29 mouse cellular contexts compared by ENCODE assay signal in genomic region chr4:155643531-155643930, GRCm38 (mm10). TPM values are rescaled to one million over a fixed set of nuclear protein-coding genes. Genes with fewer than 3 reads are reported as not detected.
DNase-seq lines count a peak whose midpoint lies in the region; ATAC-seq and TF ChIP-seq lines count a peak whose summit lies in the region.
"Had no signal": no experiment of that assay in that cellular context is flagged by ENCODE, and none has a peak within 500 bp of the region (broad histone marks: within the 10 kb centered on the region; RNA-seq: fewer than 3 reads in every experiment).

No protein-coding gene starts in this region.

- H3K27ac ChIP-seq in kidney, embryonic 15.5 days = no peak overlapping the region
- no peak overlapping the region for H3K27ac ChIP-seq in kidney, postnatal 0 days
- H3K27ac ChIP-seq in kidney, embryonic 16.5 days (ENCODE audit: low read length) = no peak overlapping the region
- H3K27ac ChIP-seq in small intestine, adult 2 months (ENCODE audit: insufficient read depth, low read depth, low read length) = peak overlapping the region; percentile 97
- H3K27ac ChIP-seq: embryonic facial prominence, embryonic 12.5 days; forebrain, embryonic 12.5 days; heart, embryonic 10.5 days; hindbrain, embryonic 13.5 days had no signal

- intact Hi-C loops in heart, postnatal 10 days (cut with DNase I) = no loop called here

- TF ChIP-seq CTCF in kidney, postnatal 0 days (IDR thresholded peaks at IDR 0.05; ENCODE audit: low read depth) = no peak
- TF ChIP-seq CTCF in small intestine, adult 2 months (IDR thresholded peaks at IDR 0.05; ENCODE audit: extremely low read depth, insufficient read length, insufficient replicate concordance, low read depth, low read length) = no peak

- peaks cover 90% of the 10 kb centered on the region for H3K36me3 ChIP-seq in kidney, embryonic 15.5 days
- H3K36me3 ChIP-seq in kidney, postnatal 0 days (ENCODE audit: insufficient read depth, low read length) = peaks cover 57% of the 10 kb centered on the region
- H3K36me3 ChIP-seq in kidney, embryonic 16.5 days (ENCODE audit: insufficient read depth, low read length) = peaks cover 60% of the 10 kb centered on the region
- H3K36me3 ChIP-seq in small intestine, adult 2 months (ENCODE audit: control insufficient read depth, insufficient read depth, low read length) = peaks cover 61% of the 10 kb centered on the region

- H3K4me2 ChIP-seq in kidney, embryonic 15.5 days = no peak overlapping the region
- no peak overlapping the region for H3K4me2 ChIP-seq in kidney, postnatal 0 days (ENCODE audit: low read length)
- H3K4me2 ChIP-seq in kidney, embryonic 16.5 days (replicated peaks; ENCODE audit: low read depth, low read length) = no peak overlapping the region
- H3K4me2 ChIP-seq: embryonic facial prominence, embryonic 12.5 days; forebrain, embryonic 12.5 days; hindbrain, embryonic 13.5 days had no signal

- no peak overlapping the region for H3K9ac ChIP-seq in kidney, embryonic 15.5 days
- no peak overlapping the region for H3K9ac ChIP-seq in kidney, postnatal 0 days (ENCODE audit: low read depth, low read length)
- H3K9ac ChIP-seq in kidney, embryonic 16.5 days (replicated peaks; ENCODE audit: low read length) = no peak overlapping the region
- H3K9ac ChIP-seq: embryonic facial prominence, embryonic 12.5 days; forebrain, embryonic 12.5 days; hindbrain, embryonic 13.5 days had no signal

- DNase-seq in kidney, adult 11 months = peak; percentile 43
- peak; percentile 3 for DNase-seq in kidney, postnatal 0 days (ENCODE audit: low spot score)
- peak; percentile 46 for DNase-seq in kidney, postnatal 10 days
- DNase-seq in heart, postnatal 10 days = no peak
- DNase-seq in cerebellum, postnatal 36 days = no peak
- DNase-seq: adrenal gland, postnatal 14 days; B cell, adult 2 months; cerebellum, adult 2 months; cerebellum, postnatal 10 days; gastrocnemius, postnatal 10 days; heart, adult 18-20 months; heart, postnatal 14 days had no signal

- H3K4me1 ChIP-seq in kidney, embryonic 15.5 days = no peaks in the 10 kb centered on the region
- no peaks in the 10 kb centered on the region for H3K4me1 ChIP-seq in kidney, postnatal 0 days (replicated peaks; ENCODE audit: insufficient read depth, low read length)
- no peaks in the 10 kb centered on the region for H3K4me1 ChIP-seq in kidney, embryonic 16.5 days (ENCODE audit: insufficient read depth, low read length)
- H3K4me1 ChIP-seq in small intestine, adult 2 months (ENCODE audit: control insufficient read depth, insufficient read depth, insufficient read length, low read length) = peaks cover 21% of the 10 kb centered on the region
- H3K4me1 ChIP-seq: embryonic facial prominence, embryonic 12.5 days; forebrain, embryonic 12.5 days; heart, embryonic 10.5 days; hindbrain, embryonic 13.5 days had no signal

- no peak for TF ChIP-seq POLR2A in small intestine, adult 2 months (IDR thresholded peaks at IDR 0.05; ENCODE audit: low read depth, low read length)

- H3K4me3 ChIP-seq in kidney, embryonic 15.5 days (replicated peaks) = no peak overlapping the region
- H3K4me3 ChIP-seq in kidney, postnatal 0 days (replicated peaks; ENCODE audit: low read depth, low read length) = no peak overlapping the region
- no peak overlapping the region for H3K4me3 ChIP-seq in kidney, embryonic 16.5 days (ENCODE audit: low read length)
- no peak overlapping the region for H3K4me3 ChIP-seq in small intestine, adult 2 months (ENCODE audit: low read depth, low read length)
- H3K4me3 ChIP-seq: embryonic facial prominence, embryonic 12.5 days; forebrain, embryonic 12.5 days; heart, embryonic 10.5 days; hindbrain, embryonic 13.5 days had no signal

- no peak for ATAC-seq in kidney, embryonic 15.5 days (replicated peaks; ENCODE audit: low FRiP score)
- peak; percentile 48; the same call in 1 of the 2 replicates for ATAC-seq in kidney, postnatal 0 days (replicated peaks; ENCODE audit: low FRiP score, low read depth)
- no peak for ATAC-seq in kidney, embryonic 16.5 days (ENCODE audit: low FRiP score, low TSS enrichment)
- ATAC-seq: activated CD4-positive, CD25-positive, alpha-beta regulatory T cell, adult 4 months; CD4-positive, CD25-positive, alpha-beta regulatory T cell, adult 4 months; forebrain, embryonic 16.5 days had no signal

- H3K9me3 ChIP-seq in kidney, embryonic 15.5 days (replicated peaks) = no peaks in the 10 kb centered on the region
- H3K9me3 ChIP-seq in kidney, postnatal 0 days (replicated peaks; ENCODE audit: low read length) = no peaks in the 10 kb centered on the region
- H3K9me3 ChIP-seq in kidney, embryonic 16.5 days (ENCODE audit: low read length) = no peaks in the 10 kb centered on the region
- H3K9me3 ChIP-seq: embryonic facial prominence, embryonic 12.5 days; forebrain, embryonic 12.5 days; heart, embryonic 10.5 days; hindbrain, embryonic 13.5 days had no signal

- no peaks in the 10 kb centered on the region for H3K27me3 ChIP-seq in kidney, embryonic 15.5 days
- H3K27me3 ChIP-seq in kidney, postnatal 0 days (ENCODE audit: insufficient read depth, low read length) = no peaks in the 10 kb centered on the region
- no peaks in the 10 kb centered on the region for H3K27me3 ChIP-seq in kidney, embryonic 16.5 days (ENCODE audit: insufficient read depth, low read length)
- no peaks in the 10 kb centered on the region for H3K27me3 ChIP-seq in small intestine, adult 2 months (ENCODE audit: control insufficient read depth, insufficient read depth, low read length)
- H3K27me3 ChIP-seq: embryonic facial prominence, embryonic 12.5 days; forebrain, embryonic 12.5 days; hindbrain, embryonic 13.5 days had no signal

- 95% methylated on average over 1 of the region's 1 CpGs for WGBS in kidney, embryonic 15.5 days
- 81% methylated on average over 1 of the region's 1 CpGs for WGBS in kidney, postnatal 0 days
- 81% methylated on average over 1 of the region's 1 CpGs for WGBS in kidney, embryonic 16.5 days
- 31% methylated on average over 1 of the region's 1 CpGs for WGBS in small intestine, adult 2 months

RNA-seq across cellular contexts. Expression of gene Gm10563, which starts 1.7 kb away (rescaled TPM):
- not detected in 2 replicates for polyA plus RNA-seq in kidney, embryonic 15.5 days (2015; fragmentation: Nextera tagmentation; extraction: Ambion mirVana)
- not detected in 2 replicates for polyA plus RNA-seq in kidney, postnatal 0 days (2015; fragmentation: Nextera tagmentation; extraction: Ambion mirVana)
- not detected in 2 replicates for polyA plus RNA-seq in kidney, embryonic 16.5 days (2015; fragmentation: Nextera tagmentation; extraction: Ambion mirVana)
- not detected in 2 replicates for polyA plus RNA-seq in small intestine, adult 2 months (2012; rRNA removed)
- total RNA-seq in heart, postnatal 10 days (2021) = not detected
- total RNA-seq: adrenal gland, adult 18-20 months; adrenal gland, postnatal 14 days; common myeloid progenitor, adult 5-6 weeks; gastrocnemius, postnatal 10 days; gastrocnemius, postnatal 4 days; heart, adult 18-20 months; heart, postnatal 14 days; hematopoietic stem cell, adult 5-6 weeks; MEL had no signal
- polyA plus RNA-seq: activated CD4-positive, CD25-positive, alpha-beta regulatory T cell, adult 4 months; CD4-positive, CD25-positive, alpha-beta regulatory T cell, adult 4 months; cerebellum, adult 2 months; embryonic facial prominence, embryonic 12.5 days; forebrain, embryonic 12.5 days; forebrain, embryonic 16.5 days; frontal cortex, adult 2 months; heart, embryonic 10.5 days; heart, embryonic 14.5 days; hindbrain, embryonic 13.5 days had no signal

RNA-seq across cellular contexts. Expression of gene Mmp23, which starts 9.7 kb away (rescaled TPM):
- polyA plus RNA-seq in kidney, embryonic 15.5 days (2015; fragmentation: Nextera tagmentation; extraction: Ambion mirVana) = 51.7 and 68.7 TPM in 2 replicates
- polyA plus RNA-seq in kidney, postnatal 0 days (2015; fragmentation: Nextera tagmentation; extraction: Ambion mirVana) = 77.2 and 80.3 TPM in 2 replicates
- 70.4 and 71.7 TPM in 2 replicates for polyA plus RNA-seq in kidney, embryonic 16.5 days (2015; fragmentation: Nextera tagmentation; extraction: Ambion mirVana)
- 32.6 and 55.1 TPM in 2 replicates for polyA plus RNA-seq in small intestine, adult 2 months (2012; rRNA removed)
- 10 to 100 TPM; 24.9 to 25.9 TPM for total RNA-seq in heart, postnatal 10 days (2021)
- total RNA-seq: hematopoietic stem cell, adult 5-6 weeks had no signal
- polyA plus RNA-seq: activated CD4-positive, CD25-positive, alpha-beta regulatory T cell, adult 4 months; CD4-positive, CD25-positive, alpha-beta regulatory T cell, adult 4 months had no signal

RNA-seq across cellular contexts. Expression of gene Cdk11b, which starts 18.9 kb away (rescaled TPM):
- polyA plus RNA-seq in kidney, embryonic 15.5 days (2015; fragmentation: Nextera tagmentation; extraction: Ambion mirVana) = 63.4 and 64.8 TPM in 2 replicates
- 60.0 and 65.4 TPM in 2 replicates for polyA plus RNA-seq in kidney, postnatal 0 days (2015; fragmentation: Nextera tagmentation; extraction: Ambion mirVana)
- 56.6 and 65.6 TPM in 2 replicates for polyA plus RNA-seq in kidney, embryonic 16.5 days (2015; fragmentation: Nextera tagmentation; extraction: Ambion mirVana)
- 24.6 and 51.4 TPM in 2 replicates for polyA plus RNA-seq in small intestine, adult 2 months (2012; rRNA removed)
- 10 to 100 TPM; 28.5 to 30.1 TPM for total RNA-seq in heart, postnatal 10 days (2021)

RNA-seq across cellular contexts. Expression of gene Mib2, which starts 25.5 kb away (rescaled TPM):
- 25.8 and 30.2 TPM in 2 replicates for polyA plus RNA-seq in kidney, embryonic 15.5 days (2015; fragmentation: Nextera tagmentation; extraction: Ambion mirVana)
- polyA plus RNA-seq in kidney, postnatal 0 days (2015; fragmentation: Nextera tagmentation; extraction: Ambion mirVana) = 19.6 and 21.0 TPM in 2 replicates
- 31.9 and 34.1 TPM in 2 replicates for polyA plus RNA-seq in kidney, embryonic 16.5 days (2015; fragmentation: Nextera tagmentation; extraction: Ambion mirVana)
- 46.3 and 85.4 TPM in 2 replicates for polyA plus RNA-seq in small intestine, adult 2 months (2012; rRNA removed)
- total RNA-seq in heart, postnatal 10 days (2021) = 10 to 100 TPM; 21.9 to 22.5 TPM

RNA-seq across cellular contexts. Expression of gene Slc35e2, which starts 42.3 kb away (rescaled TPM):
- polyA plus RNA-seq in kidney, embryonic 15.5 days (2015; fragmentation: Nextera tagmentation; extraction: Ambion mirVana) = 9.6 and 10.4 TPM in 2 replicates
- polyA plus RNA-seq in kidney, postnatal 0 days (2015; fragmentation: Nextera tagmentation; extraction: Ambion mirVana) = 6.4 and 6.6 TPM in 2 replicates
- 7.8 and 10.1 TPM in 2 replicates for polyA plus RNA-seq in kidney, embryonic 16.5 days (2015; fragmentation: Nextera tagmentation; extraction: Ambion mirVana)
- polyA plus RNA-seq in small intestine, adult 2 months (2012; rRNA removed) = 14.2 and 20.1 TPM in 2 replicates
- total RNA-seq in heart, postnatal 10 days (2021) = 10 to 100 TPM; 12.2 to 13.1 TPM

Comparison
In these comparisons a context has a peak if more than half of its experiments do, and no peak if none do; other contexts are left out.
1. DNase-seq: peak in kidney, adult 11 months (single experiment), kidney, postnatal 0 days (single experiment) and kidney, postnatal 10 days (single experiment); none in heart, postnatal 10 days (0 of 2) and cerebellum, postnatal 36 days (0 of 2).